Mouse (Mus musculus) hindbrain, postnatal 0 days (tissue): Measurements from ENCODE around the gene Kremen2. TPM values are rescaled to one million over a fixed set of nuclear protein-coding genes. Genes with fewer than 3 reads are reported as not detected.
"Not testable (repeated sequence)": the region's sequence is repeated elsewhere in the genome, so short reads cannot be mapped to it uniquely, and the experiment has no call there.

Experiments
- ATAC-seq: fragments of 200-750 bp; cut with Nextera tagmentation; 2 replicates; pipeline ENCODE4 v1.8.0; 2017; ENCODE audit warnings: mild to moderate bottlenecking, moderate TSS enrichment, moderate library complexity
- DNase-seq: peaks from one replicate; pipeline ENCODE4 v3.0.0-alpha.2; 2015; ENCODE audit warnings: low spot score
- H3K27ac ChIP-seq: fragments of 300-500 bp; sonication (generic); 2 replicates; pipeline ENCODE4 v1.5.1; 2014; ENCODE audit warnings: mild to moderate bottlenecking
- H3K27me3 ChIP-seq: fragments of 300-500 bp; sonication (generic); 2 replicates; pipeline ENCODE4 v1.6.1; 2014; ENCODE audit warnings: low read length, mixed read lengths; ENCODE audit not compliant: insufficient read depth
- H3K36me3 ChIP-seq: fragments of 300-500 bp; sonication (generic); 2 replicates; pipeline ENCODE4 v1.6.1; 2014; ENCODE audit warnings: low read length, mixed read lengths; ENCODE audit not compliant: insufficient read depth
- H3K4me1 ChIP-seq: fragments of 300-500 bp; sonication (generic); 2 replicates; pipeline ENCODE4 v1.6.1; 2014; ENCODE audit warnings: antibody characterized with exemption, low read length, mixed read lengths; ENCODE audit not compliant: insufficient read depth
- H3K4me2 ChIP-seq: fragments of 300-500 bp; sonication (generic); 2 replicates; pipeline ENCODE4 v1.6.1; 2014; ENCODE audit warnings: low read depth, mild to moderate bottlenecking, low read length, moderate library complexity, mixed read lengths
- H3K4me3 ChIP-seq: fragments of 300-500 bp; sonication (generic); 2 replicates; pipeline ENCODE4 v1.5.1; 2014; ENCODE audit warnings: low read length
- H3K9ac ChIP-seq: fragments of 300-500 bp; sonication (generic); replicated peaks from 2 replicates; pipeline ENCODE4 v1.6.1; 2014; ENCODE audit warnings: mild to moderate bottlenecking, low read length, moderate library complexity, mixed read lengths
- H3K9me3 ChIP-seq: fragments of 300-500 bp; sonication (generic); 2 replicates; pipeline ENCODE4 v1.6.1; 2016; ENCODE audit warnings: low read length, mixed read lengths
- CTCF ChIP-seq: IDR thresholded peaks from 2 replicates; pipeline ENCODE4 v1.5.1; 2016; ENCODE audit warnings: antibody characterized with exemption, control low read depth, low read depth
- WGBS: fragments of 180-500 bp; shearing (Covaris S2); extraction: QIAGEN DNeasy Blood & Tissue Kit; methylation state at CpG from one replicate; pipeline ENCODE4 v1.1.7; 2014; 5-methylcytosine and 5-hydroxymethylcytosine counted together
- polyA plus RNA-seq: library from polyadenylated mRNA; unstranded; fragments of >200 nt; fragmentation: Nextera tagmentation; extraction: Ambion mirVana; gene quantifications from 2 replicates; pipeline ENCODE4 v1.2.1, GENCODE M21; 2015
- total RNA-seq: library from RNA; depleted of rRNA; stranded (reverse); fragments of >200 nt; gene quantifications from 2 replicates; pipeline ENCODE4 v1.2.3, GENCODE M21; 2014

The Kremen2 gene
- total and polyA plus RNA-seq, 2 experiments from 2014 or later, result 1.2 to 1.4 TPM

DNA sequence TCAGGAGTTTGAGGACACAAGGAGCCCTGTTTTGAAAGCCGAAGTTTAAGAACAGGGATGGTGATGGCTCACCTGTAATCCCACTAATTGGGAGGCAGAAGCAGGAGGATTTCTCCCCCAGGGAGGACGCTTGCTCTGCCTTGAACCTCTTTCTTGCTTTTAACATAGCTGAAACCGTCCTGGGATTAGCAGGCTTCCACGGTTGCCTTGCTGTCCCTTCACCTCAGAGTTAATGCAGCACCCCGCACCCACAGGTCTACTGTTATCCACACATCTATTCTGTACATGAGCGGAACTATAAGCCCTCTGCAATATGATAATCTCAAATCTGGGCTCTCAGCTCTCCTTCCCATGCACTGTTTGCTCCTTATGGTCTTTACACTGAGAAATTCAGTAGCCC is 28.0 kb upstream of the Kremen2 start:
- 0 out of 2 replicates have a peak, but pooled peaks cover 3% of the 10 kb centered on the region for H3K4me1 ChIP-seq
- H3K9ac ChIP-seq, result no peak overlapping the region; the same call in 1 of the 2 replicates
- no peaks in the 10 kb centered on the region for H3K36me3 ChIP-seq
- no peak for DNase-seq
- TF ChIP-seq CTCF, result no peak
- H3K27me3 ChIP-seq, result no peaks in the 10 kb centered on the region
- H3K4me3 ChIP-seq, result no peak overlapping the region
- WGBS, result 71% methylated on average over 6 of the region's 6 CpGs
- ATAC-seq, result no peak
- no peaks in the 10 kb centered on the region for H3K9me3 ChIP-seq
- no peak overlapping the region for H3K27ac ChIP-seq
- no peak overlapping the region for H3K4me2 ChIP-seq

DNA sequence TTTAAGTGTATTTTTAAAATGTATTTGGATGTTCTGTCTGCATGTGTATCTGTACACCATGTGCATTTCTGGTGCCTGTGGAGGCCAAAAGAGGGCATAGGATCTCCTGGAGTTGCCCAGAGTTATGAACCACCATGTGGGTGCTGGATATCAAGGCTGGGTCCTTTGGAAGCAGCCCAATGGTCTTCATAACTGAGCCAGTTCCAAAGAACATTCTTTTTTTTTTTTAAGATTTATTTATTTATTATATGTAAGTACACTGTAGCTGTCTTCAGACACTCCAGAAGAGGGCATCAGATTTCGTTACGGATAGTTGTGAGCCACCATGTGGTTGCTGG is 26.6 kb upstream of the Kremen2 start:
- not testable (repeated sequence) for ATAC-seq, H3K9ac ChIP-seq, H3K9me3 ChIP-seq, H3K4me1 ChIP-seq, H3K27me3 ChIP-seq, DNase-seq, H3K36me3 ChIP-seq
- H3K4me3 ChIP-seq, result peak overlapping the region; percentile 77
- 73% methylated on average over 2 of the region's 2 CpGs for WGBS
- peak overlapping the region; percentile 41; the same call in 1 of the 2 replicates for H3K27ac ChIP-seq
- H3K4me2 ChIP-seq, result peak overlapping the region; percentile 53

DNA sequence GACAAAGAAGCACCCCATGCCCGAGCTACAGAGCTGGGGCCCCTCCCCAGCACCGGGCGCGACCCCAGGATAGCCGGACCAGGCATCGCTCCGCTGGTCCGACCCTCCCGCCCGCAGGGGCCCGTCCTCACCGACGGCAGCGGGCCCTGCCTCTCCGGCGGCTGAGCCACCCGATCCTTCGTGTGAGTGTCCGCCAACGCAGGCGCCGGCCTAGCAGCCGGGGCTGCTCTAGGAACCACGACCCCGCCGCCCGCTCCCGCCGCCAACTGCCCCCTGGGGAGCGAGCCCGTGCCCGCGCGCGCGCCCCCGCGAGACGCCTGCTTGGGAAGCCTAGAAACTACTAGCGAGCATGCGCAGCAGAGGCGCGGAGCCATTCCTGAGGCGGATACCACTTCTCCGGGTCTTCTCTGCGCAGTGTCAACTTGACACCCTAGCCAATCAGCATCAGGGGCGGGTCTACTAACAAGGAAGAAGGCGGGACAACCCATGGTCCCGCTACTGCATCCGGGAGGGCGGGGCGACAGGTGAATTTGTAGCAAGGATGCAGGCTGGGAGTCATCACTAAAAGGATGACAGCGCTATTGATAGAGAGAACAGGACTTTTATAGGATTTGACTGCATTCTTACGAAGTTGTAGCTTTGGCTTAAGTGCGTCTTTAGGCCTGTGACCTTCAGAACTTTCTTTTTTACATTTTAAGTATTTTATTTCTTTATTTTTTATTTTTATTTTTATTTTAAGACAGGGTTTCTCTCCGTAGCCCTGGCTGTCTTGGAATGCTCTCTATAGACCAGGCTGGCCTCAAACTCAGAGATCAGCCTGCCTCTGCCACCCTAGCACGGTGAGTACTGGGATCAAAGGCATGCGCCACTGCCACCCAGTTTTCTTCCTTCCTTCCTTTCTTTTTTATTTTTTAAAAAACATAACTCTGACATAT is 25.9 kb upstream of the Kremen2 start, which contains the start of gene Flywch1:
Gene Flywch1, minus strand, starts transcription at position 319 of the 935 bp plus-strand sequence.
- DNase-seq (peak; percentile 99), ATAC-seq (peak; percentile 98)
- Histone ChIP-seq H3K4me2 (peak within 1 kb of the TSS; percentile 70), H3K27ac (peak within 1 kb of the TSS; percentile 91), H3K4me3 (peak within 1 kb of the TSS; percentile 77), H3K36me3 (no peaks in the 10 kb centered on the region), H3K27me3 (no peaks in the 10 kb centered on the region), H3K4me1 (0 out of 2 replicates have a peak, but pooled peaks cover 3% of the 10 kb centered on the region), H3K9me3 (no peaks in the 10 kb centered on the region), H3K9ac (peak within 1 kb of the TSS; percentile 85)
- 3% methylated on average over 56 of the region's 58 CpGs for WGBS
- no peak for TF ChIP-seq CTCF

DNA sequence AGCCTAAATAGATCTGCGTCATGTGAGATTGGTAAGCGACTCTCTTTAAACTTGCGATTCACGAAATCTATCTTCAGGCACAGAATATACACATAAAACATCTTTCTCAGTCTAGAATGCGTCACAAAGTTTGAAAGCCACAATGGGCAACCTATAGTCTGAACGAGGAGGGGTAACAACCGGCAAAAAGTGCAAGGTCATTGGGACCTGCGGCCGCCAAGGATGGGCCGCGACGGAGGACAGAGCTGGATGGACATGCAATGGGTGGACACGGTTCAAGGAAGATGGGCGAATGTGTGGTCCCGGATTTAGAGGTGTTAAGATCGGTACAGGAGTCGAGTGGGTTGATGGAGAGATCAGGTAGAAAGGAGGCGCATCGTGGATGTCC is 25.3 kb upstream of the Kremen2 start:
- Histone ChIP-seq H3K4me2 (peak overlapping the region; percentile 70), H3K4me3 (peak overlapping the region; percentile 77), H3K27me3 (no peaks in the 10 kb centered on the region), H3K27ac (peak overlapping the region; percentile 91), H3K9ac (peak overlapping the region; percentile 85), H3K4me1 (0 out of 2 replicates have a peak, but pooled peaks cover 3% of the 10 kb centered on the region), H3K36me3 (no peaks in the 10 kb centered on the region), H3K9me3 (no peaks in the 10 kb centered on the region)
- no peak for TF ChIP-seq CTCF
- under 1% methylated on average over 19 of the region's 19 CpGs for WGBS
- peak; percentile 49 for DNase-seq
- peak; percentile 19; the same call in 1 of the 2 replicates for ATAC-seq

DNA sequence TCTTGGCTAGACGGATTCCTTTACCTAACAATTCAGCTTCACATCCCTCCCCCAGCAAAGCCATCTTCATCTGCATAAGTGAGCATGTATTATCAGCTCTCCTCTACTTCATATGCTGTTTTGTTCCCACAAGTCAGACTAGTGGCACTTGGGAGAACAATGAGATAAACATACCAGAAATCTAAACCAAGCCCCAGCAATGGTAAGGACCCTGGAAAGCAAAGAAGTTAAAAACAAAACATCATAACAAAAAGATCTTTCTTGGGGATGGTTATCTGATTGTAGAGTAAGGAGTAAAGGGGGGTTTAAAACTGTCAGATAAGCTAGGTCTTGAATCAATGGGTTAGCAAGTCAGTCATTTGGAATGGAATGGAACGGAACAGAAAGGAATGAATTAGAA is 24.9 kb upstream of the Kremen2 start:
- Histone ChIP-seq H3K4me3 (peak overlapping the region; percentile 77), H3K4me2 (peak overlapping the region; percentile 70), H3K9ac (peak overlapping the region; percentile 85), H3K27ac (peak overlapping the region; percentile 91), H3K27me3 (no peaks in the 10 kb centered on the region), H3K36me3 (no peaks in the 10 kb centered on the region), H3K4me1 (0 out of 2 replicates have a peak, but pooled peaks cover 3% of the 10 kb centered on the region), H3K9me3 (no peaks in the 10 kb centered on the region)
- no peak for TF ChIP-seq CTCF
- ATAC-seq (no peak), DNase-seq (no peak)
- 8% methylated on average over 2 of the region's 2 CpGs for WGBS

DNA sequence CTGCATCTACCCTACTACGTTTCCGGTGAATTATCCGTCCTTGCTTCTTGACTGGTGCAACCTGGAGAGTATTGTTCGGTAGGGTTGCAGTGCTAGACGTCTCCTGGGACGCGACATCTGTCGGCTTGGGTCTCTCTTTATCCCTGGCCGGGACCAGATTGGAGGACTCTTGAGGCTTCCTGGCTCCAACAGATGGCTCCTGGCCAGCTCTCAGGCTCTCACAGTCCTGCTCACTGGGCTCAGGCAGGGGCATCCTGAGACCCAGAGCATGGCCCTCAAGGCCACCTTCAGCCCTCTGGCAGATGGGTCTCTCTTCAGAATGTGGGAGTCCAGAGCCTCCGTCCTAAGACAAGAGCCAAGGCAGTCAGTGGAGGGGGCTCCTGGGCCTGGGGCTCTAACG is 17.3 kb upstream of the Kremen2 start:
- peaks cover 8% of the 10 kb centered on the region; the same call in 1 of the 2 replicates for H3K36me3 ChIP-seq
- WGBS, result 69% methylated on average over 11 of the region's 11 CpGs
- H3K27ac ChIP-seq, result no peak overlapping the region
- TF ChIP-seq CTCF, result no peak
- DNase-seq (peak; percentile 10), ATAC-seq (no peak; the same call in 1 of the 2 replicates)
- H3K4me2 ChIP-seq, result no peak overlapping the region
- no peak overlapping the region for H3K9ac ChIP-seq
- no peak overlapping the region for H3K4me3 ChIP-seq
- no peaks in the 10 kb centered on the region for H3K27me3 ChIP-seq
- H3K4me1 ChIP-seq, result no peaks in the 10 kb centered on the region
- H3K9me3 ChIP-seq, result no peaks in the 10 kb centered on the region

DNA sequence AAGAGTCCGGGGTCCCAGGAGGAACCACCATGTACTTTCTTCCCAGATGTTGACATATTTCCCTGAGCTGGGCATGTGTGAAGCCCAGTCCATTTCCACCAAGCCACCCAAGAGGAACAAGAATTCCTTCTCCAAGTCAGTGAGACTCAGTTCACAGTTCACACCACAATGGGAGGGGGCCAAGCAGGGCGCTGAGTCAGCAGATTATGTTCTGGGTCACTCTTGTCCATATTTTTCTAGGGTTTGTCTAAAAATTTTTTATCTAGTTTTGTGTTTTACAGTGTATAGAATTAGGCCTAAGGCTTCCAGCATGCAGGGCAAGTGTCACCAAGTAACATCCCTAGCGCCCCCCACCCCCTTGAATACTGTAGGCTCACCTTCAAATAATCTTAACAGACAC is 15.5 kb upstream of the Kremen2 start:
- TF ChIP-seq CTCF, result no peak
- Histone ChIP-seq H3K27ac (no peak overlapping the region), H3K9ac (no peak overlapping the region), H3K36me3 (peaks cover 22% of the 10 kb centered on the region; the same call in 1 of the 2 replicates), H3K4me3 (no peak overlapping the region), H3K27me3 (no peaks in the 10 kb centered on the region), H3K4me2 (no peak overlapping the region), H3K9me3 (no peaks in the 10 kb centered on the region), H3K4me1 (no peaks in the 10 kb centered on the region)
- DNase-seq (no peak), ATAC-seq (no peak)
- WGBS, result 99% methylated on average over 3 of the region's 3 CpGs
